Mouse (Mus musculus): ENCODE results near the gene Senp8.

- TF ChIP-seq CTCF (IDR thresholded peaks at IDR 0.05; ENCODE audit: borderline replicate concordance, insufficient read depth, low read depth, low read length): no peak
- no peak for TF ChIP-seq POLR2A (IDR thresholded peaks at IDR 0.05; ENCODE audit: borderline replicate concordance, insufficient read depth, low read length)
Measured at GRCm38 (mm10) chr9:59716275-59716898, 34.1 kb downstream of the Senp8 start.

Data from cerebellum, adult 2 months (tissue).